ENCODE assay signal across 18 mouse cellular contexts in genomic region chr4:148057661-148058209, GRCm38 (mm10). TPM values are rescaled to one million over a fixed set of nuclear protein-coding genes. Genes with fewer than 3 reads are reported as not detected.
DNase-seq lines count a peak whose midpoint lies in the region; TF ChIP-seq lines count a peak whose summit lies in the region.
"Had no signal": no experiment of that assay in that cellular context is flagged by ENCODE, and none has a peak within 500 bp of the region (broad histone marks: within the 10 kb centered on the region; RNA-seq: fewer than 3 reads in every experiment).

No protein-coding gene starts in this region.

- intact Hi-C loops in heart, postnatal 14 days (cut with DNase I) = no loop called here
- intact Hi-C loops in left cerebral cortex, adult 2 months (cut with DNase I) = no loop called here
- intact Hi-C loops in left cerebral cortex, postnatal 25 days (cut with DNase I) = no loop called here

- 0 out of 2 replicates have a peak overlapping the region, but pooled peaks have one; percentile 6 for H3K27ac ChIP-seq in left cerebral cortex, adult 2 months
- H3K27ac ChIP-seq: liver, embryonic 13.5 days; neural tube, embryonic 15.5 days; stomach, embryonic 15.5 days had no signal

- peak; percentile 90 for DNase-seq in heart, adult 11 months
- no peak for DNase-seq in heart, postnatal 14 days
- DNase-seq in left cerebral cortex, adult 2 months (ENCODE audit: extremely low spot score in 1 of 2, low spot score in 2 of 2) = no peak
- DNase-seq in left cerebral cortex, postnatal 25 days (ENCODE audit: low spot score in 2 of 2) = no peak
- peak; percentile 45 for DNase-seq in thymus, postnatal 4 days
- no peak for DNase-seq in thymus, postnatal 14 days
- DNase-seq in MN1 (ENCODE audit: low spot score) = no peak
- DNase-seq: B cell, adult 2 months; cerebellum, adult 18-20 months; kidney, adult 11 months; kidney, postnatal 25 days; left cerebral cortex, postnatal 4 days; liver, embryonic 13.5 days; lung, postnatal 4 days; retina, postnatal 1 day; thymus, postnatal 36 days had no signal

- no peak overlapping the region for H3K4me3 ChIP-seq in left cerebral cortex, adult 2 months
- H3K4me3 ChIP-seq: liver, embryonic 13.5 days; neural tube, embryonic 15.5 days; stomach, embryonic 15.5 days had no signal

- peak; percentile 30 for TF ChIP-seq CTCF in left cerebral cortex, adult 2 months (IDR thresholded peaks at IDR 0.05)

RNA-seq across cellular contexts. Expression of gene Mthfr, which starts 18.9 kb away (rescaled TPM):
- total RNA-seq in heart, postnatal 14 days (2021) = 10 to 100 TPM; 13.1 to 14.7 TPM
- total RNA-seq in left cerebral cortex, adult 2 months (2021) = 10 to 100 TPM; 30.7 to 32.0 TPM
- total RNA-seq in left cerebral cortex, postnatal 25 days (2021) = 10 to 100 TPM; 27.1 to 30.5 TPM

RNA-seq across cellular contexts. Expression of gene Clcn6, which starts 19.1 kb away (rescaled TPM):
- 10 to 100 TPM in 1 of 2 experiments, 1 to 10 TPM in 1; 9.5 to 11.0 TPM for total RNA-seq in heart, postnatal 14 days (2021)
- 10 to 100 TPM; 81.4 to 84.4 TPM for total RNA-seq in left cerebral cortex, adult 2 months (2021)
- 10 to 100 TPM; 70.9 to 73.9 TPM for total RNA-seq in left cerebral cortex, postnatal 25 days (2021)

RNA-seq across cellular contexts. Expression of gene Agtrap, which starts 30.1 kb away (rescaled TPM):
- total RNA-seq in heart, postnatal 14 days (2021) = 10 to 100 TPM; 36.4 to 38.5 TPM
- total RNA-seq in left cerebral cortex, adult 2 months (2021) = 10 to 100 TPM in 1 of 2 experiments, 1 to 10 TPM in 1; 6.6 to 10.2 TPM
- total RNA-seq in left cerebral cortex, postnatal 25 days (2021) = 1 to 10 TPM; 6.3 to 7.8 TPM

RNA-seq across cellular contexts. Expression of gene Nppa, which starts 57.2 kb away (rescaled TPM):
- total RNA-seq in heart, postnatal 14 days (2021) = 1,000 to 10,000 TPM in 1 of 2 experiments, 100 to 1,000 TPM in 1; 590 to 1,636 TPM
- not detected for total RNA-seq in left cerebral cortex, adult 2 months (2021)
- total RNA-seq in left cerebral cortex, postnatal 25 days (2021) = under 1 TPM in 1 of 2 experiments, not detected in 1; 0.71 TPM

Comparison
In these comparisons a context has a peak if more than half of its experiments do, and no peak if none do; other contexts are left out.
1. DNase-seq: peak in heart, adult 11 months (single experiment) and thymus, postnatal 4 days (single experiment); none in heart, postnatal 14 days (0 of 2), left cerebral cortex, adult 2 months (0 of 2), left cerebral cortex, postnatal 25 days (0 of 2), thymus, postnatal 14 days (single experiment) and MN1 (single experiment).
2. RNA of gene Clcn6, which starts 19.1 kb away (total RNA-seq): 81.4 to 84.4 TPM in left cerebral cortex, adult 2 months and 70.9 to 73.9 TPM in left cerebral cortex, postnatal 25 days; 9.5 to 11.0 TPM in heart, postnatal 14 days; every median in the first group is over 4 times any median in the second.